In genomic region chr9:110726867-110727266, GRCm38 (mm10) we compare ENCODE assay signal across 9 mouse cellular contexts. TPM values are rescaled to one million over a fixed set of nuclear protein-coding genes. Genes with fewer than 3 reads are reported as not detected.
DNase-seq lines count a peak whose midpoint lies in the region; ATAC-seq and TF ChIP-seq lines count a peak whose summit lies in the region.
"Had no signal": no experiment of that assay in that cellular context is flagged by ENCODE, and none has a peak within 500 bp of the region (broad histone marks: within the 10 kb centered on the region; RNA-seq: fewer than 3 reads in every experiment).

No protein-coding gene starts in this region.

- H3K9ac ChIP-seq in heart, embryonic 12.5 days: no peak overlapping the region
- H3K9ac ChIP-seq in ES-E14 (ENCODE audit: insufficient read depth, low read depth, low read length, poor library complexity, severe bottlenecking): no peak overlapping the region
- peak overlapping the region; percentile 41 for H3K9ac ChIP-seq in forebrain, postnatal 0 days
- peak overlapping the region; percentile 31; the same call in 1 of the 2 replicates for H3K9ac ChIP-seq in midbrain, embryonic 15.5 days
- no peak overlapping the region for H3K9ac ChIP-seq in heart, embryonic 11.5 days (ENCODE audit: low read depth, low read length)

- H3K27ac ChIP-seq in heart, embryonic 10.5 days: no peak overlapping the region
- no peak overlapping the region for H3K27ac ChIP-seq in heart, embryonic 12.5 days (ENCODE audit: poor library complexity, severe bottlenecking)
- no peak overlapping the region for H3K27ac ChIP-seq in ES-E14 (ENCODE audit: insufficient read depth, low read depth, low read length, poor library complexity, severe bottlenecking)
- no peak overlapping the region for H3K27ac ChIP-seq in forebrain, postnatal 0 days (ENCODE audit: low read depth, low read length)
- H3K27ac ChIP-seq in midbrain, embryonic 15.5 days: no peak overlapping the region
- H3K27ac ChIP-seq in heart, embryonic 11.5 days (ENCODE audit: low read depth, low read length): no peak overlapping the region

- H3K9me3 ChIP-seq in heart, embryonic 10.5 days: no peaks in the 10 kb centered on the region
- no peaks in the 10 kb centered on the region for H3K9me3 ChIP-seq in heart, embryonic 12.5 days (replicated peaks)
- H3K9me3 ChIP-seq in ES-E14 (ENCODE audit: control insufficient read depth, insufficient read depth, low read depth, low read length): no peaks in the 10 kb centered on the region
- H3K9me3 ChIP-seq in forebrain, postnatal 0 days (ENCODE audit: low read length): no peaks in the 10 kb centered on the region
- H3K9me3 ChIP-seq in midbrain, embryonic 15.5 days: no peaks in the 10 kb centered on the region
- no peaks in the 10 kb centered on the region for H3K9me3 ChIP-seq in heart, embryonic 11.5 days (replicated peaks; ENCODE audit: control insufficient read depth, low read length)

- H3K4me1 ChIP-seq in heart, embryonic 10.5 days: peaks cover 43% of the 10 kb centered on the region
- peaks cover 32% of the 10 kb centered on the region for H3K4me1 ChIP-seq in heart, embryonic 12.5 days (replicated peaks)
- H3K4me1 ChIP-seq in ES-E14 (ENCODE audit: control insufficient read depth in 2 of 2, insufficient read depth in 2 of 2, low read length in 2 of 2, poor library complexity in 1 of 2): peaks cover 3 to 16% of the 10 kb centered on the region in 2 experiments; a peak in 2 of 4 replicates
- H3K4me1 ChIP-seq in forebrain, postnatal 0 days (ENCODE audit: insufficient read depth): peaks cover 7% of the 10 kb centered on the region; the same call in 1 of the 2 replicates
- peaks cover 21% of the 10 kb centered on the region for H3K4me1 ChIP-seq in midbrain, embryonic 15.5 days
- H3K4me1 ChIP-seq in heart, embryonic 11.5 days (ENCODE audit: control insufficient read depth, insufficient read depth, low read length): peaks cover 10% of the 10 kb centered on the region

- H3K36me3 ChIP-seq in heart, embryonic 10.5 days: peaks cover 85% of the 10 kb centered on the region
- H3K36me3 ChIP-seq in heart, embryonic 12.5 days: peaks cover 77% of the 10 kb centered on the region
- no peaks in the 10 kb centered on the region for H3K36me3 ChIP-seq in ES-E14 (ENCODE audit: control insufficient read depth, insufficient read depth, low read length, poor library complexity, severe bottlenecking)
- no peaks in the 10 kb centered on the region for H3K36me3 ChIP-seq in forebrain, postnatal 0 days (ENCODE audit: insufficient read depth)
- H3K36me3 ChIP-seq in midbrain, embryonic 15.5 days (replicated peaks): no peaks in the 10 kb centered on the region
- peaks cover 14% of the 10 kb centered on the region for H3K36me3 ChIP-seq in heart, embryonic 11.5 days (ENCODE audit: control insufficient read depth, insufficient read depth, low read length)

- no peak for DNase-seq in heart, embryonic 10.5 days (ENCODE audit: low spot score)
- no peak for DNase-seq in ES-E14 (ENCODE audit: low read depth, low spot score)
- DNase-seq in forebrain, postnatal 0 days: peak; percentile 32
- DNase-seq in urinary bladder, adult 18-20 months (ENCODE audit: low spot score in 2 of 2): no peak
- DNase-seq in heart, adult 18-20 months: no peak
- DNase-seq: B cell, adult 2 months had no signal

- H3K27me3 ChIP-seq in heart, embryonic 10.5 days (ENCODE audit: insufficient read depth, poor library complexity, severe bottlenecking): peaks cover 40% of the 10 kb centered on the region
- peaks cover 7% of the 10 kb centered on the region for H3K27me3 ChIP-seq in heart, embryonic 12.5 days (replicated peaks)
- H3K27me3 ChIP-seq in forebrain, postnatal 0 days (ENCODE audit: insufficient read depth, low read length): peaks cover 25% of the 10 kb centered on the region
- H3K27me3 ChIP-seq in midbrain, embryonic 15.5 days (replicated peaks): peaks cover 24% of the 10 kb centered on the region
- H3K27me3 ChIP-seq in heart, embryonic 11.5 days (ENCODE audit: control insufficient read depth, insufficient read depth, low read length): peaks cover 11% of the 10 kb centered on the region

- in situ Hi-C loops in ES-E14 (cut with MboI; ENCODE audit: low sequenced_read_pairs in 2 of 2, unreplicated experiment in 2 of 2): no loop called here

- TF ChIP-seq CTCF in forebrain, postnatal 0 days (IDR thresholded peaks at IDR 0.05; ENCODE audit: low read depth): no peak

- 43% methylated on average over 33 of the region's 33 CpGs for WGBS in heart, embryonic 10.5 days
- 54% methylated on average over 32 of the region's 33 CpGs for WGBS in heart, embryonic 12.5 days
- WGBS in forebrain, postnatal 0 days: 9% methylated on average over 33 of the region's 33 CpGs
- WGBS in midbrain, embryonic 15.5 days: 9% methylated on average over 33 of the region's 33 CpGs
- 39% methylated on average over 31 of the region's 33 CpGs for WGBS in heart, embryonic 11.5 days (ENCODE audit: insufficient replicate concordance)

- no peak for ATAC-seq in heart, embryonic 12.5 days (ENCODE audit: insufficient number of reproducible peaks, low FRiP score)
- ATAC-seq in forebrain, postnatal 0 days: peak; percentile 18; the same call in 1 of the 2 replicates
- no peak for ATAC-seq in midbrain, embryonic 15.5 days (replicated peaks)
- ATAC-seq in heart, embryonic 11.5 days (replicated peaks; ENCODE audit: insufficient number of reproducible peaks, low FRiP score, low TSS enrichment): no peak

- no peak overlapping the region for H3K4me2 ChIP-seq in heart, embryonic 12.5 days
- H3K4me2 ChIP-seq in forebrain, postnatal 0 days (ENCODE audit: low read depth): peak overlapping the region; percentile 60
- H3K4me2 ChIP-seq in midbrain, embryonic 15.5 days: peak overlapping the region; percentile 60
- no peak overlapping the region for H3K4me2 ChIP-seq in heart, embryonic 11.5 days

- H3K4me3 ChIP-seq in heart, embryonic 10.5 days: peak overlapping the region; percentile 18; the same call in 1 of the 2 replicates
- no peak overlapping the region for H3K4me3 ChIP-seq in heart, embryonic 12.5 days
- H3K4me3 ChIP-seq in ES-E14 (ENCODE audit: insufficient read depth in 1 of 2, low read depth in 1 of 2, low read length in 2 of 2, poor library complexity in 1 of 2, severe bottlenecking in 1 of 2): peak overlapping the region; percentile 53 to 54; a peak in 3 of 4 replicates
- peak overlapping the region; percentile 29 for H3K4me3 ChIP-seq in forebrain, postnatal 0 days (ENCODE audit: low read depth, low read length)
- peak overlapping the region; percentile 36 for H3K4me3 ChIP-seq in midbrain, embryonic 15.5 days
- no peak overlapping the region for H3K4me3 ChIP-seq in heart, embryonic 11.5 days (ENCODE audit: low read depth, low read length)

TF ChIP-seq in ES-E14, 5 proteins besides CTCF, POLR2A, EP300 and RAD21:
- TF ChIP-seq ZC3H11A (IDR thresholded peaks at IDR 0.05; ENCODE audit: borderline replicate concordance, low read depth, low read length) (no peak), ZNF384 (IDR thresholded peaks at IDR 0.05; ENCODE audit: low read depth, low read length) (no peak), CHD2 (IDR thresholded peaks at IDR 0.05; ENCODE audit: low read depth, low read length) (no peak), HCFC1 (IDR thresholded peaks at IDR 0.05; ENCODE audit: borderline replicate concordance, insufficient read depth, low read length) (no peak), MAFK (IDR thresholded peaks at IDR 0.05; ENCODE audit: insufficient read depth, low read depth, low read length) (no peak)
TF ChIP-seq in ES-E14: peak in this region for 0.

RNA-seq across cellular contexts. Expression of gene Myl3, which starts 14.8 kb away (rescaled TPM):
- 1,835 and 3,713 TPM in 2 replicates for polyA plus RNA-seq in heart, embryonic 10.5 days (2016; fragmentation: Nextera tagmentation; extraction: Ambion mirVana)
- 3,437 and 3,612 TPM in 2 replicates for polyA plus RNA-seq in heart, embryonic 12.5 days (2016; fragmentation: Nextera tagmentation; extraction: Ambion mirVana)
- 0.48 and 0.89 TPM in 2 replicates for total RNA-seq in ES-E14 (2012; rRNA removed)
- total RNA-seq in forebrain, postnatal 0 days (2014; rRNA removed): 0.69 and 0.76 TPM in 2 replicates
- polyA plus RNA-seq in forebrain, postnatal 0 days (2015; fragmentation: Nextera tagmentation; extraction: Ambion mirVana): 0.99 and 1.1 TPM in 2 replicates
- polyA plus RNA-seq in midbrain, embryonic 15.5 days (2015; fragmentation: Nextera tagmentation; extraction: Ambion mirVana): 0.56 and 2.0 TPM in 2 replicates
- polyA plus RNA-seq in heart, embryonic 11.5 days (2014; fragmentation: Nextera tagmentation; extraction: Ambion mirVana): 3,236 and 3,494 TPM in 2 replicates
- total RNA-seq in heart, adult 18-20 months (2021): over 10,000 TPM; 10,039 to 12,689 TPM

RNA-seq across cellular contexts. Expression of gene Pth1r, which starts 20.1 kb away (rescaled TPM):
- 41.3 and 49.7 TPM in 2 replicates for polyA plus RNA-seq in heart, embryonic 10.5 days (2016; fragmentation: Nextera tagmentation; extraction: Ambion mirVana)
- 45.8 and 46.1 TPM in 2 replicates for polyA plus RNA-seq in heart, embryonic 12.5 days (2016; fragmentation: Nextera tagmentation; extraction: Ambion mirVana)
- 3.2 and 6.8 TPM in 2 replicates for total RNA-seq in ES-E14 (2012; rRNA removed)
- 11.4 and 14.2 TPM in 2 replicates for total RNA-seq in forebrain, postnatal 0 days (2014; rRNA removed)
- 7.8 and 8.7 TPM in 2 replicates for polyA plus RNA-seq in forebrain, postnatal 0 days (2015; fragmentation: Nextera tagmentation; extraction: Ambion mirVana)
- 8.7 and 9.2 TPM in 2 replicates for polyA plus RNA-seq in midbrain, embryonic 15.5 days (2015; fragmentation: Nextera tagmentation; extraction: Ambion mirVana)
- 24.3 and 27.8 TPM in 2 replicates for polyA plus RNA-seq in heart, embryonic 11.5 days (2014; fragmentation: Nextera tagmentation; extraction: Ambion mirVana)
- 1 to 10 TPM; 4.6 to 6.3 TPM for total RNA-seq in heart, adult 18-20 months (2021)

Comparison
In these comparisons a context has a peak if more than half of its experiments do, and no peak if none do; other contexts are left out.
1. H3K4me3 ChIP-seq: peak in heart, embryonic 10.5 days (single experiment), ES-E14 (2 of 2), forebrain, postnatal 0 days (single experiment) and midbrain, embryonic 15.5 days (single experiment); none in heart, embryonic 12.5 days (single experiment) and heart, embryonic 11.5 days (single experiment).
2. H3K4me2 ChIP-seq: peak in forebrain, postnatal 0 days (single experiment) and midbrain, embryonic 15.5 days (single experiment); none in heart, embryonic 12.5 days (single experiment) and heart, embryonic 11.5 days (single experiment).
3. H3K9ac ChIP-seq: peak in forebrain, postnatal 0 days (single experiment) and midbrain, embryonic 15.5 days (single experiment); none in heart, embryonic 12.5 days (single experiment), ES-E14 (single experiment) and heart, embryonic 11.5 days (single experiment).
4. RNA of gene Myl3, which starts 14.8 kb away (polyA plus RNA-seq): 3,437 to 3,612 TPM in heart, embryonic 12.5 days, 3,236 to 3,494 TPM in heart, embryonic 11.5 days and 1,835 to 3,713 TPM in heart, embryonic 10.5 days; 0.99 to 1.1 TPM in forebrain, postnatal 0 days and 0.56 to 2.0 TPM in midbrain, embryonic 15.5 days; every median in the first group is over 100 times any median in the second.